In the genomic region with DNA sequence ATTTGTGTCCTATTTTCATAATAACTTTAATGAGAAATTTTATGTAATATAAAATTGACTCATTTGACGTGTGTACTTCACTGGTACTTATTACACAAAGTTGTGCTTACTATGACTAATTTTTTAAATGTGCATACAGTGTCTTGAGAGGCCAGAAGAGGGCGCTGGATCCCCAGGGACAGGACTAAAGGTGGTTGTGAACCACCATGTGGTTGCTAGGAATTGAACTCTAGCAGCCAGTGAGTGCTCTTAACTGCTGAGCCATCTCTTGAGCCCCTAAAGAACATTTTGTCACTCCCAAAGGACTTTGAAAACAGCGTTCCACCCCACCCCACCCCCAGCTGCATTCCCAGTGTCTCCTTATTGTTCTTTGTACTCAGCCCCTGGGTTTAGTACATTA, we compare ENCODE assay signal across 8 mouse cellular contexts.
DNase-seq lines count a peak whose midpoint lies in the region; ATAC-seq and TF ChIP-seq lines count a peak whose summit lies in the region.

No protein-coding gene starts in this region.

- peak; percentile 51 for ATAC-seq in Patski
- no peak for ATAC-seq in liver, embryonic 14.5 days (ENCODE audit: insufficient read depth)

- H3K4me1 ChIP-seq in heart, embryonic 10.5 days: no peaks in the 10 kb centered on the region; the same call in 1 of the 2 replicates
- H3K4me1 ChIP-seq in liver, embryonic 14.5 days (replicated peaks; ENCODE audit: control insufficient read depth in 2 of 2, insufficient read depth in 2 of 2, low read length in 1 of 2): peaks cover 0 to 5% of the 10 kb centered on the region in 2 experiments; a peak in 1 of 4 replicates

- in situ Hi-C loops in Patski (cut with MboI; ENCODE audit: low pct_unique_long_range_greater_than_20kb): no loop called here

- DNase-seq in heart, adult 18-20 months: peak; percentile 70 to 78
- DNase-seq in heart, embryonic 10.5 days (ENCODE audit: low spot score): no peak
- DNase-seq in 3T3-L1 (ENCODE audit: low read depth, low spot score): peak; percentile 66
- DNase-seq in Patski (ENCODE audit: low read depth, low spot score): no peak
- peak; percentile 32 to 38 for DNase-seq in cerebellum, postnatal 36 days
- DNase-seq in liver, embryonic 14.5 days (ENCODE audit: low read depth in 3 of 3, low spot score in 3 of 3): no peak
- peak; percentile 54 to 78 for DNase-seq in spleen, postnatal 4 days (ENCODE audit: low spot score in 2 of 2)
- DNase-seq in ovary, postnatal 10 days (ENCODE audit: low spot score): no peak

- no peaks in the 10 kb centered on the region for H3K36me3 ChIP-seq in heart, embryonic 10.5 days
- H3K36me3 ChIP-seq in liver, embryonic 14.5 days (replicated peaks; ENCODE audit: control insufficient read depth, insufficient read depth, low read depth): no peaks in the 10 kb centered on the region

- no peak for TF ChIP-seq EP300 in liver, embryonic 14.5 days (IDR thresholded peaks at IDR 0.05; ENCODE audit: low read depth)

- H3K9me3 ChIP-seq in heart, embryonic 10.5 days: no peaks in the 10 kb centered on the region
- no peaks in the 10 kb centered on the region for H3K9me3 ChIP-seq in liver, embryonic 14.5 days (ENCODE audit: control insufficient read depth, low read length)

- H3K4me3 ChIP-seq in heart, embryonic 10.5 days: no peak overlapping the region
- no peak overlapping the region for H3K4me3 ChIP-seq in liver, embryonic 14.5 days (ENCODE audit: insufficient read depth in 1 of 2, low read depth in 2 of 2, low read length in 2 of 2)

- H3K27ac ChIP-seq in heart, embryonic 10.5 days: no peak overlapping the region
- H3K27ac ChIP-seq in liver, embryonic 14.5 days: no peak overlapping the region

- POLR2A ChIA-PET in Patski (lab: Charles Lee): interaction anchor here (0.9 to 1.2 kb wide), 2 partner anchors 74 to 77 kb away, joined by 3 to 4 read pairs; no protein-coding TSS in a partner anchor

- CTCF ChIA-PET in Patski (lab: Charles Lee): interaction anchor here (1.1 to 2.2 kb wide), 7 partner anchors 17 to 381 kb away, joined by 3 to 8 read pairs (median 4); no protein-coding TSS in a partner anchor

- TF ChIP-seq CTCF in Patski (IDR thresholded peaks at IDR 0.05): peak; percentile 92
- peak; percentile 71 for TF ChIP-seq CTCF in liver, embryonic 14.5 days (IDR thresholded peaks at IDR 0.05; ENCODE audit: low read depth)

- WGBS in heart, embryonic 10.5 days: 43% methylated on average over 3 of the region's 3 CpGs
- WGBS in liver, embryonic 14.5 days (ENCODE audit: insufficient replicate concordance): 47% methylated on average over 3 of the region's 3 CpGs

- H3K9ac ChIP-seq in liver, embryonic 14.5 days (replicated peaks): no peak overlapping the region

- no peak overlapping the region for H3K4me2 ChIP-seq in liver, embryonic 14.5 days (ENCODE audit: low read depth)

- no peaks in the 10 kb centered on the region for H3K27me3 ChIP-seq in heart, embryonic 10.5 days (ENCODE audit: insufficient read depth, poor library complexity, severe bottlenecking)
- H3K27me3 ChIP-seq in Patski: no peaks in the 10 kb centered on the region
- no peaks in the 10 kb centered on the region for H3K27me3 ChIP-seq in liver, embryonic 14.5 days (ENCODE audit: control insufficient read depth, insufficient read depth, low read length)

Comparison
In these comparisons a context has a peak if more than half of its experiments do, and no peak if none do; other contexts are left out.
1. DNase-seq: peak in heart, adult 18-20 months (2 of 2), 3T3-L1 (single experiment), cerebellum, postnatal 36 days (2 of 2) and spleen, postnatal 4 days (2 of 2); none in heart, embryonic 10.5 days (single experiment), Patski (single experiment), liver, embryonic 14.5 days (0 of 3) and ovary, postnatal 10 days (single experiment).